Mouse (Mus musculus): ENCODE data around the gene Neu3. TPM values are rescaled to one million over a fixed set of nuclear protein-coding genes. Genes with fewer than 3 reads are reported as not detected.

Gene Neu3
- total RNA-seq, 1 experiment: 2.2 TPM

DNA sequence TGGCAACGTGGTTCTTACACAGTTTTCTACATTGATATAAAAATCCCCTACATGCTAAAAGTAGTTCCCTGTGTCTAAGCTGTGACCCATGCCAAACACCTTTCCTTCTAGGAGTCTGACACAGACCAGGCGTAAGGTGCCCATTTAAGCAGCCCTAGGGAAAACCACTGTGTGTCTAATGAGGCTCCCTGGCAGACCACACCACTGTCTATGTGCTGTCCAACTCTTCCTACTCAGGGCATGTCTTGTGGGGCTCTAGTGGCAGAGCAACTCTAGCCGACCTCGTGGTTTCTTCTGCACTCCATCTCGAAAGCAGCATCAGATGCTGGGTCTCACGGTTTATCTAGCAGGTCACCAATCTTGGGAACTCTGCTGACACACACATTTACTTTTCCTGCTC is 23.4 kb upstream of the Neu3 start:
- TF ChIP-seq HCFC1 (IDR thresholded peaks at IDR 0.05; ENCODE audit: borderline replicate concordance, insufficient read depth, low read length) (no peak), MAFK (IDR thresholded peaks at IDR 0.05; ENCODE audit: insufficient read depth, low read depth, low read length) (no peak), CHD2 (IDR thresholded peaks at IDR 0.05; ENCODE audit: low read depth, low read length) (no peak), ZNF384 (IDR thresholded peaks at IDR 0.05; ENCODE audit: low read depth, low read length) (no peak), ZC3H11A (IDR thresholded peaks at IDR 0.05; ENCODE audit: borderline replicate concordance, low read depth, low read length) (no peak)
- H3K9ac ChIP-seq (ENCODE audit: insufficient read depth, low read depth, low read length, poor library complexity, severe bottlenecking): no peak overlapping the region
- H3K4me1 ChIP-seq (ENCODE audit: control insufficient read depth in 2 of 2, insufficient read depth in 2 of 2, low read length in 2 of 2, poor library complexity in 1 of 2): 0 out of 4 replicates have a peak, but pooled peaks cover 0 to 3% of the 10 kb centered on the region in 2 experiments
- H3K9me3 ChIP-seq (ENCODE audit: control insufficient read depth, insufficient read depth, low read depth, low read length): no peaks in the 10 kb centered on the region
- H3K4me3 ChIP-seq (ENCODE audit: insufficient read depth in 1 of 2, low read depth in 1 of 2, low read length in 2 of 2, poor library complexity in 1 of 2, severe bottlenecking in 1 of 2): no peak overlapping the region
- H3K27ac ChIP-seq (ENCODE audit: insufficient read depth, low read depth, low read length, poor library complexity, severe bottlenecking): no peak overlapping the region
- peaks cover 23% of the 10 kb centered on the region for H3K36me3 ChIP-seq (ENCODE audit: control insufficient read depth, insufficient read depth, low read length, poor library complexity, severe bottlenecking)
- in situ Hi-C loops (cut with MboI; ENCODE audit: low sequenced_read_pairs in 2 of 2, unreplicated experiment in 2 of 2): no loop called here
- no peak for DNase-seq (ENCODE audit: low read depth, low spot score)

DNA sequence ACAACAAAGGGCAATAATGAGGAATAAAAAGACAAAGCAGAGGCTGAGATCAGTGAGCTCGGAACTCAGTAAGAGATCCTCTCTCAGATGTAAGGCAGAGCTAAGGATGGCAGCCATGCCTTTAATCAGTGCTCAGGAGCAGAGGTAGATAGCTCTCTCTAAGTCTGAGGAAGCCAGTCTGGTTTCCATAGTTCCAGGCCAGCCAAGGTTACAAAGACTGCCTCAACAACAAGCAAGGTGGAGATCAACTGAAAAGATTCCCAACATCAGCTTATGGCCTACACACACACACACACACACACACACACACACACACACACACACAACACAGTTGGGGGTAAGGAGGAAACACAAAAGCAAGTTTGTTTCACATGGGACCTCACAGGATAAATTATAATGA is 22.9 kb upstream of the Neu3 start:
- Histone ChIP-seq H3K9ac (ENCODE audit: insufficient read depth, low read depth, low read length, poor library complexity, severe bottlenecking) (no peak overlapping the region), H3K27ac (ENCODE audit: insufficient read depth, low read depth, low read length, poor library complexity, severe bottlenecking) (no peak overlapping the region), H3K4me3 (ENCODE audit: insufficient read depth in 1 of 2, low read depth in 1 of 2, low read length in 2 of 2, poor library complexity in 1 of 2, severe bottlenecking in 1 of 2) (no peak overlapping the region), H3K9me3 (ENCODE audit: control insufficient read depth, insufficient read depth, low read depth, low read length) (no peaks in the 10 kb centered on the region), H3K4me1 (ENCODE audit: control insufficient read depth in 2 of 2, insufficient read depth in 2 of 2, low read length in 2 of 2, poor library complexity in 1 of 2) (0 out of 4 replicates have a peak, but pooled peaks cover 0 to 3% of the 10 kb centered on the region in 2 experiments), H3K36me3 (ENCODE audit: control insufficient read depth, insufficient read depth, low read length, poor library complexity, severe bottlenecking) (peaks cover 24% of the 10 kb centered on the region)
- in situ Hi-C loops (cut with MboI; ENCODE audit: low sequenced_read_pairs in 2 of 2, unreplicated experiment in 2 of 2): no loop called here
- no peak for TF ChIP-seq HCFC1 (IDR thresholded peaks at IDR 0.05; ENCODE audit: borderline replicate concordance, insufficient read depth, low read length)
- TF ChIP-seq ZC3H11A (IDR thresholded peaks at IDR 0.05; ENCODE audit: borderline replicate concordance, low read depth, low read length): no peak
- TF ChIP-seq ZNF384 (IDR thresholded peaks at IDR 0.05; ENCODE audit: low read depth, low read length): no peak
- no peak for TF ChIP-seq MAFK (IDR thresholded peaks at IDR 0.05; ENCODE audit: insufficient read depth, low read depth, low read length)
- no peak for DNase-seq (ENCODE audit: low read depth, low spot score)

DNA sequence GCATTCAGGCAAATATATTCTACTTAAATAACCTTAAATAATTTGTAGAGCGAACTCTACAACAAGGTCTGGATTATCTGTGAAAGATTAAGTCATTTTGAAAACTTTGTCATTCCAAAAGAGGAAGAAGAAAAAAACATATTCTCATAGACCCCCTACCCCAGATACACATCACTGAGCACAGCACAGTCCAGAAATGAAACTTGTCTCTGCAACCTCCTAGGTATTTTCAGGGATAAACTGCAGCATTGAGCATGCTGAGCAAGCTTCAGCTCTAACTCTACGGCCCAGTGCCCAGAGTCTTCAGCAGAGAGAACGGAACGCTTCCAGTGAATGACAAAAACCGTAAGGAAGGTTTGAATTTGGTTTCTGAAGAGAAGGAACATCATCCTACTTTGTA is 22.3 kb upstream of the Neu3 start:
- in situ Hi-C loops (cut with MboI; ENCODE audit: low sequenced_read_pairs in 2 of 2, unreplicated experiment in 2 of 2): no loop called here
- Histone ChIP-seq H3K4me1 (ENCODE audit: control insufficient read depth in 2 of 2, insufficient read depth in 2 of 2, low read length in 2 of 2, poor library complexity in 1 of 2) (0 out of 4 replicates have a peak, but pooled peaks cover 0 to 3% of the 10 kb centered on the region in 2 experiments), H3K9ac (ENCODE audit: insufficient read depth, low read depth, low read length, poor library complexity, severe bottlenecking) (no peak overlapping the region), H3K27ac (ENCODE audit: insufficient read depth, low read depth, low read length, poor library complexity, severe bottlenecking) (no peak overlapping the region), H3K9me3 (ENCODE audit: control insufficient read depth, insufficient read depth, low read depth, low read length) (no peaks in the 10 kb centered on the region), H3K36me3 (ENCODE audit: control insufficient read depth, insufficient read depth, low read length, poor library complexity, severe bottlenecking) (peaks cover 24% of the 10 kb centered on the region), H3K4me3 (ENCODE audit: insufficient read depth in 1 of 2, low read depth in 1 of 2, low read length in 2 of 2, poor library complexity in 1 of 2, severe bottlenecking in 1 of 2) (no peak overlapping the region)
- no peak for DNase-seq (ENCODE audit: low read depth, low spot score)
- no peak for TF ChIP-seq ZNF384 (IDR thresholded peaks at IDR 0.05; ENCODE audit: low read depth, low read length)
- no peak for TF ChIP-seq MAFK (IDR thresholded peaks at IDR 0.05; ENCODE audit: insufficient read depth, low read depth, low read length)
- no peak for TF ChIP-seq HCFC1 (IDR thresholded peaks at IDR 0.05; ENCODE audit: borderline replicate concordance, insufficient read depth, low read length)
- no peak for TF ChIP-seq CHD2 (IDR thresholded peaks at IDR 0.05; ENCODE audit: low read depth, low read length)
- no peak for TF ChIP-seq ZC3H11A (IDR thresholded peaks at IDR 0.05; ENCODE audit: borderline replicate concordance, low read depth, low read length)

DNA sequence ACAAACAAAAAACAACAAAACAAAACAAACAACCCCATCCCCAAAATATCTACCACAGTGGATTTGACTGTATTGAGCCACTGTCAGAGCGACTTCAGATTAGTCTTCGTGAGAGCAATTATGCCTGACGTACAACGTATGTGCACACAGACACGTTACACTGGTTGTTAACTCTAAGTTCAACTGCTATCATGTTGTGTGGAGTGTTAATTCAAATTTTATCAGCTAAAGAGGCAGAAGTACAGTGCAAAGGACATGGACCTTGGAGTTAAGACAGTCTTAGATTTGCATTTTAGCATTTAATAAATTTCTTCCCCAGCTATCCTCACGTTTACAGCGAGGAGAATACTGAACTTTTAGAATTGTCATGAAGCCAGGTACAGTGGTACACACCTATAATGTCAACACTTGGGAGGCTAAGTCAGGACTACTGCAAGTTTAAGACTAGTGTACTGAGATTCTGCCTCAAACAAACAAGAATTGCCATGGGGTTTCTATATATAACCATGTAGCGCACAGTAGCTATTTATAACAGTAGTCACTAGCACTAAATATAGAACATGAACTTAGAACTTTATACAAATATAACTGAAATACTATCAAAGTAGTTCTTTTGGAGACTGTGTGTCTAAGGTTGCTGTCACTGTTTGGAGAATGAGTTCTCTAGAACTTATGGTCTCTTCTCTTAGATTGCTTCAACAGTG is 17.5 kb upstream of the Neu3 start:
- no peaks in the 10 kb centered on the region for H3K9me3 ChIP-seq (ENCODE audit: control insufficient read depth, insufficient read depth, low read depth, low read length)
- no peak overlapping the region for H3K9ac ChIP-seq (ENCODE audit: insufficient read depth, low read depth, low read length, poor library complexity, severe bottlenecking)
- peaks cover 32% of the 10 kb centered on the region for H3K36me3 ChIP-seq (ENCODE audit: control insufficient read depth, insufficient read depth, low read length, poor library complexity, severe bottlenecking)
- H3K4me3 ChIP-seq (ENCODE audit: insufficient read depth in 1 of 2, low read depth in 1 of 2, low read length in 2 of 2, poor library complexity in 1 of 2, severe bottlenecking in 1 of 2): no peak overlapping the region
- TF ChIP-seq CHD2 (IDR thresholded peaks at IDR 0.05; ENCODE audit: low read depth, low read length): no peak
- in situ Hi-C loops (cut with MboI; ENCODE audit: low sequenced_read_pairs in 2 of 2, unreplicated experiment in 2 of 2): no loop called here
- no peak overlapping the region for H3K27ac ChIP-seq (ENCODE audit: insufficient read depth, low read depth, low read length, poor library complexity, severe bottlenecking)
- DNase-seq (ENCODE audit: low read depth, low spot score): no peak
- H3K4me1 ChIP-seq (ENCODE audit: control insufficient read depth in 2 of 2, insufficient read depth in 2 of 2, low read length in 2 of 2, poor library complexity in 1 of 2): no peaks in the 10 kb centered on the region

DNA sequence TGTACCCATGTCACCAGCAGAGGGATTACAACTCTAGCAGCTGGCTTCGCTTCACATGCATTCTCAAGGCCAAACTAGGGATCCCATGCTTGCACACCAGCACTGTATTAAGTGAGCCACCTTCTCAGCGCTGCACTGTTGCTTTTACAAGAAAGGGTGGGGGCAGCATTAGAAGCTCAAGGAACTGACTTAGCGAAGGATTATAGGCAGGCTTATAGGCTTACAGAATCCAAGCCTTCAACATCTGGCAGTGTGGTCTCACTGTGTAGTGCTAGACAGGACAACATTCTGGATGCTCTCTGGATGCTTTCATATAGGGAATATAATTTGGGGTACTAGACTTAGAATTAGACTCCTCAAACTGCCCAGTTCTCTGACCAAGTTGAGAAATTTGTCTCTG is 10.0 kb upstream of the Neu3 start:
- Histone ChIP-seq H3K9me3 (ENCODE audit: control insufficient read depth, insufficient read depth, low read depth, low read length) (no peaks in the 10 kb centered on the region), H3K27ac (ENCODE audit: insufficient read depth, low read depth, low read length, poor library complexity, severe bottlenecking) (no peak overlapping the region), H3K4me1 (ENCODE audit: control insufficient read depth in 2 of 2, insufficient read depth in 2 of 2, low read length in 2 of 2, poor library complexity in 1 of 2) (0 out of 4 replicates have a peak, but pooled peaks cover 0 to 2% of the 10 kb centered on the region in 2 experiments), H3K36me3 (ENCODE audit: control insufficient read depth, insufficient read depth, low read length, poor library complexity, severe bottlenecking) (peaks cover 24% of the 10 kb centered on the region), H3K9ac (ENCODE audit: insufficient read depth, low read depth, low read length, poor library complexity, severe bottlenecking) (no peak overlapping the region), H3K4me3 (ENCODE audit: insufficient read depth in 1 of 2, low read depth in 1 of 2, low read length in 2 of 2, poor library complexity in 1 of 2, severe bottlenecking in 1 of 2) (no peak overlapping the region)
- TF ChIP-seq ZNF384 (IDR thresholded peaks at IDR 0.05; ENCODE audit: low read depth, low read length): no peak
- in situ Hi-C loops (cut with MboI; ENCODE audit: low sequenced_read_pairs in 2 of 2, unreplicated experiment in 2 of 2): no loop called here
- DNase-seq (ENCODE audit: low read depth, low spot score): no peak
